Mouse (Mus musculus) heart, postnatal 0 days (tissue): ENCODE measurements around the gene Fgf23.

ENCODE experiments used
- CTCF ChIP-seq: IDR thresholded peaks from 2 replicates; pipeline ENCODE4 v1.5.1; 2016; ENCODE audit warnings: antibody characterized with exemption, control low read depth, low read depth
- EP300 ChIP-seq: IDR thresholded peaks from 2 replicates; pipeline ENCODE4 v1.6.1; 2016; ENCODE audit warnings: antibody characterized with exemption, low read depth

DNA sequence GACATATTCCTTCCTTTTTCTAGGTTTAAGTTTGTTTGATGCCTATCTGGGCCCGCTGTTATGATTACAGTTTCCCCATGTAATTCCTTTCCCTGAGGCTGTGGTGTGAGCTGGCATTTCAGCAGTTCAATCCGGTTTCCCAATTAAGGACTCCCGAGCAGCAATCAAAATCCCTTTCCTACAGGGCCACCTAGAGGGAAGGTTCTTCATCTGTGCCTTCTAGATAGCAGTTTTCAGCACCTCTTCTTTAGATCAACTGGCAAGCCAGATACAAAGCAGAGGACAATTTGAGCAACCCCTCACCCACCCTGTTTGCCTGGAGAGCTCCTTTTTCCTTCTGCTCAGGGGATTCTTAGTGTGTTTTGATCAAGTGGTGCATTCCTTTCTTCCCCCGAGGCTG is 14.0 kb downstream of the Fgf23 start:
- TF ChIP-seq CTCF (peak; percentile 58), EP300 (no peak)
